Mouse (Mus musculus) mesoderm, embryonic 11.5 days (tissue): ENCODE measurements at regions not wholly inside any gene's neighbourhood (a gene's known extent, or its start where the extent isn't known, plus 50 kb on each side); places are given as distances from the start of the nearest gene placed in this dataset.
A peak's percentile ranks its signal among the peaks of the same experiment; 100 is the strongest.

ENCODE experiments used
- DNase-seq: peaks from one replicate; pipeline ENCODE4 v3.0.0-alpha.2; 2012; ENCODE audit warnings: low read depth, low spot score

DNA sequence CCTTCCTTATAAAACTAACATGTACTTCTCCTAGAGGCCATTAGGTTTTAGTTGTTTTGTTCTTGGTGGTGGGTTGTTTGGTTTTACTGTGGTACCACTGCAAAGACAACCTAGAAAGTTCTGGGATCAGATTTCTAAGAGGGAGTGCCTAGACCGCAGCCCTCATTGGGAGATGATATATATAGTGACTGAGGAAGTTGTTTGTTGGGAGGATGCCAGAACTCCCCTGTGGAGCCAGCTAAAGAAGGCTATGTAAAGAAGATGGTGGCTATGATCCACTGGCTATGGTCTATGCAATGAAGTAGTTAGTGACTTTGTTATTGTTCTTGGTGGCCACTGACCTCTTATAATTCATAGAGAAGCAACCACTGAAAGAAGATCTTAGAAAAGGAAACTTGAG lies 283.8 kb upstream of the Kif2a start:
- no peak for DNase-seq

DNA sequence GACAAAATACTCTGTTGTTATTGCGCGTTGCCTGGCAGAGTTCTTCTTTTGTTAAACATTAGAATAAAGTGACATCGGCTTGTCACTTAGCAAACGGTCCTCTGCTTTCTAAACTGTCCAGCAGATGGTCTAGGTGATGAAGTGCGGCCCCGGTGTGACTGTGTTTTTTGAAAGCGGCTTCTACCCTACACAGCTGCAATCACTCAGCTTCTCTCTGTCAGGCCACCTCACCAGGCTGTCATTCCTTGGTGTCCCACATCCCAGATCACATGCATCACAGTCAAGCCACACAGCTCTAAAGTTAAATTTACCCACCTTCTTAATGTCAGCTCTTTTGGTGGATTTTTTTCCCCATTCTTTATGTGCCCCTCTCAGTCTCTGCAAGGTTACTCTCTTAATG lies 282.0 kb upstream of the Kif2a start:
- peak; percentile 17 for DNase-seq

DNA sequence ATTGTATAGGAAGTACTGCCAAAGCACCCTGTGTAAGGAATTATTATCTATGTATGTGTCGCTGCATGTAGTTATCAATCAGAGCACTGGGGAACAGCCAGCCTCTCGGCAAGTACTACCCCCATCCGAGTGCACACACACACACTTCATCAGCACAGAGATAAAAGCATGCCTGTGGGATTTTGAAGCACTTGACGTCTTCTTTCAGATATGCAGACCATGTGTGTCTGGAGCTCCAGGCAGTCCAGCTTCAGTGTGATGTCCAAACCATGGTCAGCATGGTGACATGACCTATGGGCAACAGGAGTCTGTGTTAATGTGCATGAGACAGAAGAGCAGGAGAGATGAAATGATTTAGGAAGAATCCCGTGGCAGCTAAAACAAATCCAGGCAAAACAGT lies 281.4 kb upstream of the Kif2a start:
- peak; percentile 13 for DNase-seq

DNA sequence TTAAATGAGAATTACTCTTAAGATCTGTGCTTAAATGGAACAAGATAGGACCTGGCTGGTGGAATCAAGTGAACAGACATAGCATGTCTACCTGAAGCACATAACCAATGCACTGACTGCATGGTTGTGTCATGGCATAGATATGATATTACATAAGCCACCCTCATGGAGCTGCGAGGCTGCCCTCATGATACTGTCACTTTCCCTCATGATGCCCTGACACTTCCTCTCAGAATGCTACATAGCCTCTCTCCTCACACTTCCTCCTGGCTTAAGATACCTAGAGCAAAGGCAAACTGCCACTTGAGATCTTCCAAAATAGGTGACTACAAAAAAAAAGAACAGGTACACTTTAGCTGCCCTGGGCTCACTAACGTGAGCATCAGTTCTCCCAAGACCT lies 278.9 kb upstream of the Kif2a start:
- no peak for DNase-seq

DNA sequence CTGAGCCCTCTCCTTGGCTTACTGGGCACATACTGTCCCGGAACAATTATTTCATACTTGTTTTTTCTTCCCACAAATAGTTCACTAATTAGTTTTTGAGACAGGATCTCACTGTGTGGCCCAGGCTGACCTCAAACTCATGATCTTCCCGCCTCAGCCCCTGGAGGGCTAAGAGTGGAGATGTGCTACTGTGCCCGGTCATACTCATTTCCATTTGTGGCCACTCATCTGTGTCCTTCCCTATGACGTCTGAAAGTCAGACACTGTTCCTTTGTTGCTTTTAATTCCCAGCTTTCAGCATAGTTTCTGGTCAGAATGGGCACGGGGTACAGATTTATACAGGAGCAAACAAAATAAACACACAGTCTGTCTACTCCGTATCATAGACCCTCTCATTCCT lies 242.7 kb upstream of the Kif2a start:
- DNase-seq = no peak

DNA sequence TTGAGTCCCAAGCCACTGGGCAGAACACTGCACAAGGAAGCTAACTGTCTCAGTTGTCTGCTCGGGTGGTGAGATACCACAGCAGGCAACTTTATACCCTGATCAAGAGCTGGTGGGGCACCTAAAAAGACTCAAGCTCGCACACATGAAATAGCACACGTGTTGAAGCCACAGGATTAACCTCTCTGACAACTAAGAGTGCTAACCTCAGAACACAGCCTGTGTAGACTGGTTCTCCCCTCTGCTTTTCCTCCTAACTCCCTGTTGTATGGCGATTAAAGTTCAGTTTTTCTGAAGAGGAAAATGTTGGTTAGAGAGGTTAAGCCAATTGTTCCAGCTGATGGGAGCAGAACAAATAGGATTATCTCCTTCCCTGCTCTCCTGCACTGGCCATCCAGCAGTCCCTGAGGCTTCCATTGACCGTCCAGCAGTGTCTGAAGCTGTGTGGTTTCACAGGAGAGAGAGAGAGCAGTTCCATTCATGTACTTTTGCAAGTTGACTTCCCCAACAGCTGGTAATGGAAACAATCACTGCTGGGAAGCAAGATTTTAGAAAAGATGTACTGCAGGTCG lies 239.6 kb upstream of the Kif2a start:
- no peak for DNase-seq

DNA sequence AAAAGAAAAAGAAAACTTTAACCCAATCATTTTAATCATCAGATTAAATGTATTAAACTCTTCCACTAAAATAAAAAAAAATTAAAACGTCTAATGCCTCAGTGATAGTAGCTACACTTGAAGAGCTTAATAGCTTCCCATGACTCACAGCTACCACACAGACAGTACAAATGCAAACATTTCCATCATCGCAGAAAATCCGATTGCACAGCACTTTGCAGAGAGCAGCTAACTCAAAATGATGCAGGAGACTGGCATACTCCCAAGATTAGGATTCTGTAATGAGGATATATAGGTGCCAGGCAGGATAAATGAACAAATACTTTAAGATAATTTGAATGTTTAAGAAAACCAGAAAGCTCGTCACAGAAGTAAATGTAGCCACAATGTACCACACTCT lies 238.3 kb upstream of the Kif2a start:
- no peak for DNase-seq

DNA sequence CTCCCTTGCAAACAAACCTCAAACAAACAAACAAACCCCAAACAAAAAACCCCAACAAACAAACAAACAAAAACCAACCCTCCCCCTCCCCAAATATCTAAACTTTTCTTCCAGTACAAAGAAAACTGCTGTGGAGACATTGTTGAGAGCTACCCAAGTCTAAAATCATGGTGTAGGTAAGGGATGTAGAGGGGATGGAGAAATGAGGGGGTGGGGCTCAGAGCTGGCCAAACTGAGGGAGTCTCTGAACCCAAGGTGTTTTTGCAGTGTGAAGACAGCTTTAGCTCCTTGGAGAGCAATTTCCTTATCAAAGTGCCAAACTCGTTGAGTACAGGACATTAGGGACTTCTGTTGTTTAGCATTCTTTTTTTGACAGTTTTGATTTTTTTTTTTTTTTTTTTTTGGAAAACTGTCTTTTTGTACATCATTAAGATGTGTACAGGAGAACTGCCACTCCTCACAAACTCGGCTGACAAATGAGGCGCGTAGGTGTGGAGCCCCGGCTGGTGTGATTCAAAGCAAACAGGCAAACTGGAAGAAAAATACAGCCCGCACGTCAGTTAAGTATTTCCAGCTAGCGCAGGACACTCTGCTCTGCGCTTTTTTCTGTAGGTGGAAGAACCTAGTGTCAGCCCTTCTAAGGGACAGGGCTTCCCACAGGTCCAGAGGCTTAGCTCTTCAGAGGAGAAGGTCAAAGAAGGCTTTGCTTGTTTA lies 226.0 kb upstream of the Kif2a start:
- DNase-seq = no peak

DNA sequence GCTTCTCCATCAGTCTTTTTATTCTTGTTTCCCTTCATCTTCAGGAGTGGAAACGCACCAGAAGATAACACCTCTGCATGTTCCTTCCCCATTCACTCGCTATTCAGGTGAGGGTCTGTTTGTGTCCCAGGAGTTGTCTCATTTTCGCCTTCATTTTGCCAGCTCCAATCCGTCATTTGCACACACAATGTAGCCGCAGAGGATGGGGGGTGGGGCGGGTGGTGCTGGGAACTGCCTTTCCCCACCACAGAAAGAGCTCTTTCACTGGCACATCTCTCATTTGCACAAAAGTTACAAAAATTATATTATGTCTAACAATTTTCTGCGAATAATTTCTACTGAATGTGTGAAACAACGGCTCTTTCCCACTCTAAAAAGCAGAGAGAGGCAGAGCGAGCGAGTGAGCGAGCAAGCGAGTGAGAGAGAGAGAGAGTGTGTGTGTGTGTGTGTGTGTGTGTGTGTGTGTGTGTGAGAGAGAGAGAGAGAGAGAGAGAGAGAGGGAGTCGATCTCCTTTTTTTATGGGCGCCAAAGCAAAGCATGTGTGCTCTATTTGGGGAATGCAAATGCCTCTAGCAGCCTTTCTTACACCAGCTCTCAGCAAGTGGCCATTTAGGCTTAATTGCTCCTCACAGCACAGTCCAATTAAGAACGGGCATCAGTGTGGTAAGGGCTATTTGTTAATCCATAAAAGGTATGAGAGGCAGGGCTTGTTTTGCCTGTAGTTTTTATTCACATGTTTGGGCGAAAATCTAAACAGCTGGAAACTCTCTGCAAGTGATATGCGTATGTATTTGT lies 225.2 kb upstream of the Kif2a start:
- DNase-seq = no peak

DNA sequence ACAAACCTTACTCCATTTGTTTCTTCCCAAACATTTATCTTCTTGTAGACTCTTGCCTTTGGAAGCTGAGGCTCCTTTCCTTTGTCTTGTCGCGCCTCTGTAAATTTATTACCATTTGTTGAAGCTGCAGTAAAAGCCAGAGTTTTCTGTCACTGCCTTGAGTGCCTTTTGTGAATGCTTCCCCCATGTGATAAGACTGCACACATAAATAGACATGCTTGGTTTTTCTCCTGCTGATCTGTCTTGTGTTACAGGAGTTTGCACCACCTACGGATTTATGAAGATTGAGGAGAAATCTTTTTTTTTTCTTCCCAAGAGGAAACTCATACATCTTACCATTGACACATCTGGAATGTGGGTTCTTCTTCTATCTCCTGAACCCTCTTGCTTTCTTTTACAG lies 222.2 kb upstream of the Kif2a start:
- DNase-seq = peak; percentile 41

DNA sequence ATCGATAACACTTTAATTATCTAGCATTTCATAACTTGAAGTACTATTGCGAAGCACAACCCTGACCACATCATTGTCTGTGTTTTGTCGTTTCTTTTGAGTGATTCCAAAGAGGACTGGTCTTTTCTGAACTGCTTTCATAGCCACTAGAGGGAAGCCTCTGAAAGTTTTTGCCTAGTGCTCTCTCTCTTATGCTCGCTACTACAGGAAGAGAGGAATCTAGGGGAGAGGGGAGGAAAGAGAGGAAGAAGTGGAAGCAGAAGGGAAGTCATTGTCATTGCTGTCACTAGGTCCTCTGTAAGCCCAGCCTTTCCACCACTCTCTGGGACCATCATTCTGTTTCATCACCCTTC lies 217.1 kb upstream of the Kif2a start:
- no peak for DNase-seq

DNA sequence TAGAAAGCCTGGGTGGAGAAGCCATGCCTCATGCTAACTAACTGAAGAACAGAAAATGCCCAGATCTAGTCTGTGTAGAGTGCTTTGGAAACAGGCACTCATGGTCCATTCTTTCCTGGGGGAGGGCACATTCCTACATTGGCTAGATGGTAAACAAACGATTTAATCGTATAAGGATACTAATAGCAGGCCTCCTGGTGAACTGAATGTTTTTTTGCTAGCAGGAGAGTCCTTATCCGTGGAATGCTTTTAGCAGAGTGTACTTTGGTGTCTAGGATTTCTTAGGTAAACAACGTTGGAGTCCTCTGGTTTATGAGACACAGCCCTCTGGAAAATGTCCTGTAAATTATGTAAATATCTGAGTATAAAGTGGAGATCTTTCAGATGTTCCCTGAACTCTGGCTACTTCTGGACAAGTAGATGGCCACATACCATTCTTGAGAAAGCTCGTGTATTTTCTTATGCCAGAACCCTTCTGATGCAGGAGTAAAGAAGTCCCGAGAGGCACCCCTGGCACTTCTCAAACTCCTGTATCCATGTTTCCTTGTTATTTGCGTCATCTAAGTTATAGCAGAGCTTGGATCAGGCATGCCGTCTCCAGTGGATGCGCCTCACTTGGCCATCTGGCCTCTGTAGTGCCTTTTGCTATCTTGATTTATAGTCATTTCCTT lies 216.6 kb upstream of the Kif2a start:
- no peak for DNase-seq

DNA sequence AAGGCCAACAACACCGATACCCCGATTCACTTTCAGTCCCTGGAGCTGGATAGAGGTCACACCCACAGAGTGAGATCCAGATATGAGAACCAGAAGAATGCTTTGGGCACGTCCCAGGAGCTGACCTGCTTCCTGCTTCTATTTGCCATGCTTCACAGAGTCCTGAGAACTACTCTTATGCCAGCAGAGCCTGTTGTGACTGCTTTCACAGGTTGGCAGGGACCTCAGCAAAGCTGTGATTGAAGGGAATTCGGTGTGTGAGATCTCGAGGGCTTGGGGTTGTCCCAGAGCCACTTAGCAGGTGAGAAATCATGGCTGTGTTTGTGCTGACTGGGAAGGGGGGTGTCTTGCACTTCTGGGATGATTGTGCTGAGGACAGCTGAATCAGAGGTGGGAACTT lies 197.5 kb upstream of the Kif2a start:
- DNase-seq = no peak

DNA sequence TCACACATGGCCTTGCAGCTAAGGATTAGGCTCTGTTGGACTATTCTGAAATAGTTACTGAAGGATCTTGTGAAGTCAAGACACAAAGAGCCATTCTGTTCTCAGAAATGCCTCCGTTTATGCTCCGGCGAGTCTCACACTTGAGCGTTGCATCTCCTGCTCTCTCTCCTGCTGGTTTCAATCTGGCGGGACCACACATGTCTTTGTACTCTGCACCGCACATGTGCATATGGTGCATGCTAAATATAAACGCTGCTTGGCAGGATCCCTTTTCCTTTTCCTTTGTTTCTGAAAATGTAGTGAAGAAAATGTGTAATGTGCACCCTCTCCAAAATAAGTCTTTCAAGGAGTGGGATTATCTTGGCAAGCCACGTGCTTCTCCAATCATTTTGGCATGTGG lies 196.4 kb upstream of the Kif2a start:
- peak; percentile 14 for DNase-seq

DNA sequence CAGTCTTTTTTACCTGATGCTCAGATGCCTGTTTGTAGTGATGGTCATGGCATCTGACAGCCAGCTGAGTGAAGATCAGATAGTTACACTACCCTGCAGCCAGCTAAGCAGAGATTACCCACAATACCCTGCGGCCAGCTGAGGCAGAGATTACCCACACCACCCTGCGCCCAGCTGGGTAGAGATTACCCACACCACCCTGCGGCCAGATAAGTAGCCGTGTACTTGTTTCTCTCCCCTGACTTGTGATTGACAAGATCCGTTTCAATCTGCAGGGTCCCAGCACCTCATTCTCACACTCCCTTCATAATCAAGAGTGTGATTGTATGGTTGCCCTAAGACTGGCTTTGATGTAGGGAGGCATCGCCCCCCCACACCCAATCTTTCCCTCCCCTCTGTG lies 195.9 kb upstream of the Kif2a start:
- no peak for DNase-seq

DNA sequence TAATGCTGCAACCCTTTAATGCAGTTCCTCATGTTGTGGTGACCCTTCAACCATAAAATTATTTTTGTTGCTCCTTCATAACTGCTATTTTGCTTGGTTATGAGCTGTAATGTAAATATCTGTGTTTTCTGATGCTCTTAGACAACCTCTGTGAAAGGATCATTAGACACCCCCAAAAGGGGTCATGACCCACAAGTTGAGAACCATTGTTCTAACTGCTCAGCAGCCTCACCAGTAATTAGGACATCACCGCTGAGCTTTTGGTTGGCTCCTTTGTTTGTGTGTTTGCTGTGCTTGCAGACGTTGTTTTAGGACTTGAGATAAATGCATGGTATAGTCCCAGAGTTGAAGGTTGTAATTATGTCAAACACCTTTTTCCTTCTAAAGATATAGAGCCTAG lies 191.4 kb upstream of the Kif2a start:
- no peak for DNase-seq

DNA sequence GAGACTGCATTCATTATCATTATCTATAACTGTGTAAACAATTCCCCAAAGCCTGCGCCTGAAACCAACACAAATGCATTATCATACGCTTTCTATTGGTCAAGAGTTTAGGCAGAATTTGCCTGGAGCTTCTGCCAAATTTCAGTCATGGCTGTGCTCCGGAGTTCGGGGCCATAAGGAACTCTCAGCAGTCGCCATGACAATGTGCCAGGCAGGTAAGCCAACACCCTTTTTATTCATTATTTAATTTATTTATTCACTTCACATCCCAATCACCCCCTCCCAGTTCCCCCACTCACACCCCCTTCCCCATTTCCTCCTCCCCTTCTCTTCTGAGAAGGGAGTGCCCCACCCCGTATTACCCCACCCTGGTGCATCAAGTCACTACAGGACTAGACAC lies 188.8 kb upstream of the Kif2a start:
- no peak for DNase-seq

DNA sequence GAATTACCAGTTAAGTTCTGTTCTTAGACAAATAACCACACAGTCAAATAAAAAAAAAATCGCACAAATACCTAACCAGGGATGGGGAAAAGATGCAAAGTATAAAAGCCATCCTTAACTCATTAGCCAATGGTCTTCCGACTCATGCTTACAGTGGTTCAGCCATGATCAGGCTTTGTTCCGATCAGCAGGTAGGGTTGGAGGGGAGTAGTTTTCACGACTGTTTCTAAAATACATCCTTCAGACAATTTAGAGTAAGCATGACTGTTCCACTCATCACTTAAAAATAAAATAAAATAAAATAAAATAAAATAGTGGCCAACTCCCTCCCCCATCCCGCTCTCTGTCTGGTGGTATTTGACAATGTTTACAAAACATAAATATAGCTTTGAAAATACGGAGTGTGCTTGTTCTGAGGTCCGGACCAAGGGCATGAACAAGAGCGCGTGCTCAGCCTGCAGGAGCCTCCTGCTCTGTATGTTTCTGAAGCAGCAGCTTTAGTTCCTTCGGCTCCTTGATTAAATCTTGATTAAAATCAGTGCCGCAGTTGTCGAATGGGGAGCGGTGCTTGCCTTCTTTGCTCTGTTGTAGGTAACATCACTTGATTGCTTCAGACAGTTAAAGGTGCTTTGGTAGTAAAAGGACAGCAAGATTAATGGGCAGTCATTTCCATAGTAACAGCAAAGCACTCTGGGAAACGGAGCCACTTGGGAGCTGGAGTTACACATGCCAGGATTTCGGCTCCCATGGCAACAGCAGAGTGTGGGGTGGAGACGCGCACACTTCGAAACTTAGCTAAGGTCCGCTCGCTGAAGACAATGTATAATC lies 185.6 kb upstream of the Kif2a start:
- peak; percentile 84 for DNase-seq

DNA sequence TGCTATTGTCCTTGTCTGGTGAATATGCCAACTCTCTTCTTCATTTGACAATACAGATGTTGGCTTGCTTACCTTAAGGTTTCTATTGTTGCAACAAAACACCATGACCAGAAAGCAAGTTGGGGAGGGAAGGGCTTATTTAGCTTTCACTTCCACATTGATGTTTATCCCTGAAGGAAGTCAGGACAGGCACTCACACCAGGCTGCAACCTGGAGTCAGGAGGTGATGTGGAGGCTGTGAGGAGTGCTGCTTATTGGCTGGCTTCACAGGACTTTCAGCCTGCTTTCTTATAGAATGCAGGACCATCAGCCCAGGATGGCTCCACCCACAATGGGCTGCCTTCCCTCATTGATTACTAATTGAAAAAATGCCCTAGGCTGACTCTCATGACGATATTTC lies 177.9 kb upstream of the Kif2a start:
- DNase-seq = no peak

DNA sequence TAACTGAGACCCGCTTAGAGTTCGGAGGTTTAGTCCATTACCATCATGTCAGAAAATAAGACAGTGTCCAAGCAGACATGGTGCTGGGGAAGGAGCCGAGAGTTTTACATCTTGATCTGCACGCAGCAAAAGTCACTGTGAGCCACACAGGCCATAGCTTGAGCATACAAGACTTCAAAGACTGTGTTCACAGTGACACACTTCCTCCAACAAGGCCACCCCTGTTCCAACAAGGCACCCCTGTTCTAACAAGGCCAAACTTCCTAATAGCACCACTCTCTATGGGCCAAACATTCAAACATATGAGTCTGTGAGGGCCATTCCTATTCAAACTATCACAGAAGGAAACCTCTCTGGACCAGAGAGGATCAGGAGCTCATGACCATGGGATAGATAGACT lies 171.5 kb upstream of the Kif2a start:
- no peak for DNase-seq

DNA sequence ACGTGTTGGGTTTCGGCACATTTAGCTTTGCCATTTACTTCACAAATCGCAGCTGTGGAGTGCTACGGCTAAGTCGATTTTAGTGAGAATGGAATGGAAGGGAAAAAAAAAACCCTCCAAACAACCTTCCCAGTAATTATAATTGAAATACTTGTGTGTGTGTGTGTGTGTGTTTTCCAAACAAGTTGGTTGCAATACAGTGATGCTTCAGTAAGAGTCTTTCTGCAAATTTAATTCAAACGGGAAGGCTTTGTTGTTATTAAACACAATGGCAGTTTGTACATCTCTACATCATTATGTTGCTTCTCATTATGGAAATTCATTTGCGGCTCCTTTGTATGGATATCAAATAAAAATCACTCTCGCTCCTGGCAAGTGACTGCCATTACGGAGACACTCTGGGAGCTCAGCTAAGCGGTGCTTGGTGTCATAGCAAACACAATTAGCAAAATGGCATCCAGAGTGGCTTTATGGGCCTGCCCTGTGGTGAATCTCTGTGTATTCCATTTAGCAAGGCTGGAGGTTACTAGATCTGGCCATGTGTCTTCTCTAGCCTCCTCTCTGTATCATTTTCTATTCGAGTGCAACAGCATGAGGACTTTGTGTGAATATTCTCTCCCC lies 165.4 kb upstream of the Kif2a start:
- DNase-seq = no peak
